23 mouse cellular contexts compared by ENCODE assay signal in the genomic region with DNA sequence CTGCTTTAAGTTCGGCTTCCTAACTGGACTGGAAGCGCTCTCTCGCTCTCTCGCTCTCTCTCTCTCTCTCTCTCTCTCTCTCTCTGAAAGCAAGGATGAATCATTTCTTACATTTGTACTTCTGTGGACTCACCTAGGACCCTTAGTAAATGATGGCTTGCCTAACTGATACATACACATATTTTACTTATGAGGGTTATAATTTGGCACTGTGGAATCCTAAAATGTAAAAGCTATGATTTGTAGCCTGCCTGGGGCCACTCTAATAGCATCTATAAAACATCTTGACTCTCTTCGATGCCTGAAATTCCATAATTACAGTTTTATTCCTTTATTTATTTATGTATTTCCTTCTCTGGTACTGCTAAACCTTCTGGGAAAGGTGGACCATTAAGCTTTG. TPM values are rescaled to one million over a fixed set of nuclear protein-coding genes. Genes with fewer than 3 reads are reported as not detected.
"Had no signal": no experiment of that assay in that cellular context is flagged by ENCODE, and none has a peak within 500 bp of the region (broad histone marks: within the 10 kb centered on the region; RNA-seq: fewer than 3 reads in every experiment).

No protein-coding gene starts in this region.

- H3K9me3 ChIP-seq: heart, embryonic 10.5 days; heart, embryonic 12.5 days; hindbrain, embryonic 10.5 days; hindbrain, embryonic 12.5 days; intestine, embryonic 15.5 days; limb, embryonic 13.5 days had no signal

- H3K4me3 ChIP-seq: gastrocnemius, adult 2 months; heart, embryonic 10.5 days; heart, embryonic 12.5 days; hindbrain, embryonic 10.5 days; hindbrain, embryonic 12.5 days; intestine, embryonic 15.5 days; layer of hippocampus, adult 2 months; left cerebral cortex, adult 2 months; limb, embryonic 13.5 days had no signal

- H3K9ac ChIP-seq: heart, embryonic 12.5 days; hindbrain, embryonic 12.5 days; hindbrain, embryonic 14.5 days; intestine, embryonic 15.5 days; limb, embryonic 13.5 days had no signal

- H3K4me1 ChIP-seq: heart, embryonic 10.5 days; heart, embryonic 12.5 days; hindbrain, embryonic 10.5 days; hindbrain, embryonic 12.5 days; intestine, embryonic 15.5 days; limb, embryonic 13.5 days had no signal

- H3K27ac ChIP-seq: gastrocnemius, adult 2 months; heart, embryonic 10.5 days; hindbrain, embryonic 10.5 days; hindbrain, embryonic 12.5 days; hindbrain, embryonic 14.5 days; intestine, embryonic 15.5 days; layer of hippocampus, adult 2 months; left cerebral cortex, adult 2 months; limb, embryonic 13.5 days had no signal

- DNase-seq: gastrocnemius, adult 2 months; gastrocnemius, postnatal 10 days; gastrocnemius, postnatal 25 days; heart, adult 18-20 months; heart, postnatal 10 days; heart, postnatal 4 days; kidney, adult 18-20 months; kidney, adult 8-10 months; kidney, postnatal 25 days; kidney, postnatal 4 days; liver had no signal

- H3K4me2 ChIP-seq: heart, embryonic 12.5 days; hindbrain, embryonic 12.5 days; hindbrain, embryonic 14.5 days; intestine, embryonic 15.5 days; limb, embryonic 13.5 days had no signal

- H3K27me3 ChIP-seq: heart, embryonic 12.5 days; hindbrain, embryonic 12.5 days; intestine, embryonic 15.5 days; limb, embryonic 13.5 days had no signal

- H3K36me3 ChIP-seq: heart, embryonic 10.5 days; heart, embryonic 12.5 days; hindbrain, embryonic 10.5 days; hindbrain, embryonic 12.5 days; intestine, embryonic 15.5 days; limb, embryonic 13.5 days had no signal

- ATAC-seq: inflammation-experienced regulatory T-cells, adult 6 months; intestine, embryonic 15.5 days; intestine, postnatal 0 days had no signal

RNA-seq across cellular contexts. Expression of a gene that starts 18.6 kb away (rescaled TPM):
- polyA plus RNA-seq: heart, embryonic 14.5 days had no signal
